Mouse (Mus musculus) cerebellum, adult 11-12 months (tissue): ENCODE data around the gene Enox1.
A peak's percentile ranks its signal among the peaks of the same experiment; 100 is the strongest.

Experiments
- DNase-seq: peaks from one replicate; pipeline ENCODE4 v3.0.0; 2022

Enox1 gene

DNA sequence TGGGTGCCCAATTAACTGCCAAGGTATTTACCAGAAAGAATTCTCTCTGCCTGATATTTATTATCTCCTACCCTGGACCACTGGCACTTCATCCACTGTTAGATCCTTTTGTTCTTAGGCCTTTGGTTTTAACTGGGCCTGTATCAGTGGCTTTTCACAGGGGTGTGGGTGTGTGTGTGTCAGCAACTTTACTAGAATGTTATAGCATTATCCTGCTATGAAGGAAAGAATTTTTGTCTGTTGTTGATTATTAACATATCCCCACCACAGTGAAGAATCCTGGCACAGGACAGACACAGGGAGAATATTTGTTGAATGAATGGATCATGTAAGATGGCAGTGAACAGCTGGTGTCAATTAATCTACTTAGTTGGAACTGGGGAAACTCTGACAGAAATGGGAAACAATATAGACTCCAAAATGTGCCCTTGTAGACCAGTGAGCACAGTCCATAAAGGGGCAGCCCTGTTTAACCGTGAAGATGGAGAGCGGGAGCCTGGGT lies 40.9 kb downstream of the Enox1 start:
- no peak for DNase-seq

DNA sequence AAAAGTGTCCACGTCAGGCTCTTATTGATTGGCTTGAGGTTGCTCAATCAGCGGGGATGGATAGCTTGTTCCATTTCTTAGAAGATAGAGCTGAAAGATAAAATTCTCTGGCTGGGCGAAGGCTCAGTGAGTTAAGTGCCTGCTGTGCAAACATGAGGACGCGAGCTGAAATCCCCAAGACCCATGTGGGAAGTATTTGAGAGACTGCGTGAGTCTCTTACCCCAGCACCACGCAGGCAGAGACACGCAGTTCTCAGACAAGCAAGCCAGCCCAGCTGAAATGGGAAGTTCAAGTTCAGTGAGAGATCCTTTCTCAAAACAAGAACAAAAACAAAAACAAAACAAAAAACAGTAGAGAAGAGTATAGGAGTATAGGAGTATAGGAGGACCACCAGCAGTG lies 54.3 kb downstream of the Enox1 start:
- no peak for DNase-seq

DNA sequence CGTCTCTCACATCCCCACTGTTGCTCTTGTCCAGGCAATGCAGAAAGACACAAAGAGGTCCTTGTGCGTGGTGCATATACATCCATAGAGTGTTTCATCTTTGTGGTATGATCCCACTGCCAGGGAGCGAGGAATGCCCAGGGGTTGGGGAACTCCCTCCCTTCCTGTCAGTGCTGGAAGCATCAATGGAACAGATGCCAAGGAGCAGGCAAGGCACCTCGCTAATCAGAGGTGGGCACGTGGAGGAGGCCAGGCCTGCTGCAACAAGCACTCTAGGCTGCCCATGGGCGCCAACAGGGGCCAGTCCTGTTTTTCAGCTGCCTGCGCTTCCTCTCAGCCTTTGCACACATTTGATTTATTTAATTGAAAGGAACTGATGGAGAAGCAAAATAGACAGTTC lies 56.6 kb downstream of the Enox1 start:
- no peak for DNase-seq

DNA sequence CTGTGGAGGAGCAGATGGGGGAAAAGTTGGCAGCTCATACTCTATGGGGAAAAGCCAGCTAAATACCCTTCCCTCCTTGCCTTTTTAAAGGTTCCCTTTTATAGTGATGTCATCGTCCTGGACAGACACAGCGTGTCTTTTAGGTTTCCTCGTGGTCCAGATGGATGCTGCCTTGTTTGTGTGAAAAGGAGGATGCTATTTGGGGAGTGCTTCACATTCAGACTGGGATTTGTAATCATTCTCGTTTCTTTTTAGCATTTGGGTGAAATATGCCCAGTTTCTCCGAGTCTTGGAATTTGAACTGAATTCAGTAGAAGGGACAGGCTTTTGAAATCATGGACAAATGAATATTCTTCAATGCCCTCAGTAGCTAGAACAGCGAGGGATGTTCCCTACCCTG lies 58.3 kb downstream of the Enox1 start:
- no peak for DNase-seq

DNA sequence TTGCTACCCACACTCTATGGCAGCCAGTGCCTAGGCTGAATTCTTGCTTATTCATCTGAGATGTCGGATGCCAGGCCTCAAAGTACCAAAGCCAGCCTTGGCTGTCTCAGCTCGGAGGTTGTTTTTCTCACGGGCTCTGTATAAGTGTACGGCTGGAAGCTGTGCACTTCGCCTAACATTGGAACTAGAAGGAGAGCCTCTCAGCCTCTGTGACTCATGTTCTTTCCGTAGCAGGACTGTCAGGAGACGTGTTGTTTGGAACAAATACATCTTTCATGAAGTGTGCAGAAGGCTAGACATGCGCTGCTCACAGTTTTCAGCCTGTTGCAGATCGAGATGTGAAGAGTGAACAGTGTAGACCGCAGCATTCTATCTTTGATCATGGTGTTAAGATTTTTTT lies 68.8 kb downstream of the Enox1 start:
- DNase-seq: no peak

DNA sequence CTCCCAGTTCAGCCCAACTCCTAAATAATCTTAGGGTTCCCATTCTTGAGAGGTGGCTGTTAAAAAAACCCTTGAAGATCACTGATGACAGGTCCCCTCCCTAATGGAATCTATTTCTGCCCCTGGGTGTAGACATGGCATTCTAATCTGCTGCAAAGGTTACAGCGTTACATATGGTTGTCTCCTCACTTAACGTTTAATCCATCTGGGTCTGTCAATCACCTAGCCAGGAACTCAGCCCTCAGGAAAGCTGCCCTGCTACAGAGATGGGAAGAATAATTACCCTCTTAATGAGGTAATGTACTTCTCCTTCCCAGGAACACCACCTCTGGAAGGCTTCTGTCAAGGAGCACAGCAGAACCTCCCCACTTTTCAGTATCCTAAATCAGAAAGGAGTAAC lies 82.2 kb downstream of the Enox1 start:
- no peak for DNase-seq

DNA sequence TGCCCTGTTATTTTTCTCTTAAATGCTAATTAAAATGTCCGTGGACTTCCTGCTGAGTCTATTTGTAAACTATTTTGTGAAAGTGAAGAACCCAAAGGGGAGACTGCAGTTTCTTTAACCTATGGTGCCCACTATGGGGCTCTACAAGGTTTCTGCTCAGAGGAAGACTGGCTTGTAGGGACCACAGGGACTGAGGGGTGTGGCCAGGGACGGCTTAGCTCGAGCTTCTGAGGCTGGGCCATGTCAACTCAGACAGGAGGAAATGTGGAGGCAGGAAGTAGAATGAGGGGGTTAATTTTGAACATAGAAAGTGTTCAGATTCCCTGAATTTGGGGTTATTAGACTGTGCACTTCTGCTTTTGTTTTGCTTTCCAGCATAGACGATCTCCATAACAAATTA lies 82.8 kb downstream of the Enox1 start:
- no peak for DNase-seq

DNA sequence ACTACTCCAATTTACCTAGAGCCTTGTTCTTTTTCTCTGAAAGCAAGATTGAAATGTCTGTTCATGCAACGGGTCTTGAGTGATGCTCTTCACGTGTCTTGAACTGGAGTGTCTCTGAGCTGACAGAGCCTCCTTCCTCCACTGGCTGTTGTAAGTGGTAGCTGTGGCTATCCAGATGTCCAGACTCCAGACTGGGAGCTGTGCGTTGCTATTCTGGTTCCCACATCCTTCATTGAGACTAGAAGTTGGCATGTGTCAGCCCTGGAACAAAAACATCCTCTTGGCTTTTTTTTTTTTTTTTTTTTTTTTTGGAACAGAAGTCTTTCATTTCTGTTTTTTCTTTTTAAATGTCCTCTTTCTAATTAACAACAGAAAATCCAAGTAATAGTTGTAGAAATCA lies 90.4 kb downstream of the Enox1 start:
- no peak for DNase-seq

DNA sequence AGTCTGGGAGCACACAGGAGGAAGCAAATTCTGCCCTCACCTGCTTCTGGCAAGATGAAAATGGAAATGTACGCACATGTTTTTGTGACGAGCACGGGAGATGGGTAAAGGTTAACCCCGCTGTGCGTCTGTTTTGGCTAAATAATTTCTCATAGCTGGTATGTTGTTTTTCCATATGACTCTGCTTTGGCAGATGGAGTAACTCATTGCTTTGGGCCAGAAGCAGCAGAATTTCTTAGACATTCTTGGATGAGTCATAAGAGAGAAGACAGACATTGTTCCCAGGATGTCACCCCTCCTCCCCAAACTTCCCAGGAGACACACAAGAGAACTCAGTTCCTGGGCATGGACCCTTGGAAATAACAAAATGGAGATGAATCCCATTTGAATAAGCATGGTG lies 91.9 kb downstream of the Enox1 start:
- no peak for DNase-seq

DNA sequence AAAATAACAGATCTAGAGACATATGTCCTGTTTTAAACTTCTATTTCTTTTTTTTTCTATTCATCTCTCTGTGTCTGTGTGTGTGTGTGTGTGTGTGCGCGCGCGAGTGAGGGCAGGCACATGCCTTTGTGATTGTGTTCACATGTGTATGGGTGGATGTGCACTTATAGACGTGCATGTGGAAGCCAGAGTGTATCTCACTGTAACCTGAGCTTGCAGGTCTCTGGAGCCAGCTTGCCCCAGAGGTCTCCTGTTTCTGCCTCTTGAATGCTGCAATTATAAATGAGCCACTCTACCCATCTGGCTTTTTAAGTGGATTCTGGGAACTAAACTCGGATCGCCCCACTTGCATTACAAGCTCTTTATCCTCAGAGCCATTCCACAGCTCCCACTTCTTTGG lies 92.4 kb downstream of the Enox1 start:
- no peak for DNase-seq

DNA sequence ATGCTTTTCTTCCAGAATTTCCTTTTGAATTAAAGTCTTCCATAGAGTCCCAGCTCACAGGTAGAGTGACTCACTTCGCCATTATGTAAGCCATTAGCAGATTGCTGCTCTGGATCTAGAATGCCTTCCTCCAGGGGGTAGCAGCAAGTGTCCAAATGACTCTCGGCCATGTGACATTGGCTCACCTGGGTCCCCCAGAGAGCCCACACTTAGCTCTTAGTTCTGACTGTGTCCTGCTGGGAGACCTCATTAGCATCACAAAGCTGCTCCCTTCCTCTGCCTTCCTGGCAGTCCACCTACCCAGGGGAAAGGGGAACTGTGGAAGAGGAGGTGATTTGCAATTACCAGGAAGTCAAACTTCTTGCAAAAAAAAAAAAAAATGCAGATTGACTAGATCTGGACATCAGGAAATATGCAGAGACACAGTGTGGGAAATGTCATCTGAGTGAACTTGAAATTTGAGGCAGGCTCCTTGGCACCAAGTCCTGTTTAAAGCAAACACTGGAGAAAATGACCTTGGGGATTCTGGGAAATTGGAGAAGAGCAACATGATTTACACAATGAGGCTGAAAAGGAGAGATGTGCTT lies 94.2 kb downstream of the Enox1 start:
- DNase-seq: peak; percentile 40

DNA sequence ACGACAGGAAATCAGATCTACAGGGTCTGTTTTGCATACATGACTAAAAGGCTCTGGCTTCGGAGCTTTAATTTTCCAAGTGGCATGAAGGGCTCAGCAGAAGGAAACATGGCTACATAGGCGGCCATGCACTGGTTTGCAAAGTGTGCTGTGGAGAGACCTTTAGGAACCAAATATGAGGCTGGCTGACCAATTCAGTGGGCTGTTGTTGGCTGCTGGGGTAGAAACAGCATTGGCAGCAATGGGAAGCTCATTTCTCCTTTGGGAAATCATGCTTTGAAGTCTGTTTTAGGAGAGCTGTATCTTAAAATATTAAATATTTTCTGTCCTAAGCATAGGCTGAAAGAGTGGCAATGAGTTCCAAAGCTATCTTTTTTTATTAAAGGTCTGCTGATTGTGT lies 98.6 kb downstream of the Enox1 start:
- DNase-seq: no peak

DNA sequence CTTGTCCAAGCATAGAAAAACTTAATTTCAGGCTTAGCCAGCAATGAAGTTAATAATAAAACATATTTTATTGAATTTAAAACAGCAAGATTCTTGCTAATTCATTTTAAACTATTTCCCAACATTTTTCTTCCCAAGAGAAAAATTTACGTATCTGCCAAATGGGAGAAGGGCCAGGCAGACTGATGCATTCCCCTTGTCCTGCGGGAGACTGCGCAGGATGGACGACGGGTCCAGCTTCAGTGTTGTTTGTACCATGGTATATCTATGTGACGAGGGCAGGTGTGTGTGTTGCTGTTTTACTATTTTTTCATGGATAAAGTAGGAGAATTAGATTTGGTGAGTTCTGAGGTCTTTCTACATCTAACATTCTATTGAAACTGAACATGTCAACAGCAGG lies 99.1 kb downstream of the Enox1 start:
- no peak for DNase-seq

DNA sequence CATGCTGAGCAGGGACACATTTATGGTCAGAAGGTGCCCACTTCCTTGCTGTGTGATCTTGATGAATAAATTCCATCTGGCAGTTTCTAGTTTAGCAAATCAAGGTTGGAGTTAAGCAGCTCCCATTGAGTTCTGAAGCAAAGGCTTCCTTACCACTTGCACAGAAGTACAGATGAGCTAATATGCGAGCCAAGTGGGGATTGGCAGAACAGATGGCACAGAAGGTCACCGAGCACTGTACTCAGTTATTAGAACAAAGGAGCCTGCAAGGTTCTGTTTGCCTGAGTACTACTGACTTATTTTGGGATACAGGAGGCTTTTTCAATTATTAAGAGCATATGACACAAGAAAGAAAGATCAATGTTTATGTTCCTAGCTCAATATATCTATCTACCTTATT lies 100.4 kb downstream of the Enox1 start:
- peak; percentile 87 for DNase-seq

DNA sequence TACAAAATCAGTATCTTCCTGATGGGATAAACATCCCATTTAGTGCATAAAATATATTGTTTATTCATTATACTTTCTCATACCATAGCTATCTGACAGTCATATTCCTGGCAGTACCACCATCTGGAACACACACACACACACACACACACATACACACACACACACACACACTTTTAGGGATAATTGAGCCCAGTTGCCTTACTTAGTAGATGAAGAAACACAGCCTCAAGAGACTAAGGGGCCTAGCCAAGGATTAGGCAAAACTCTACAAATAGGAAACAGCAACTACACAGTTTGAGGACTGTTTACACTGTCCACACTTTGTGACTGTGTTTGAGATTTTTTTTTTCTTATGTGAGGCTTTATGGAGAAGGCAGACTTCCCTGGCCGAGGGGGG lies 100.9 kb downstream of the Enox1 start:
- no peak for DNase-seq

DNA sequence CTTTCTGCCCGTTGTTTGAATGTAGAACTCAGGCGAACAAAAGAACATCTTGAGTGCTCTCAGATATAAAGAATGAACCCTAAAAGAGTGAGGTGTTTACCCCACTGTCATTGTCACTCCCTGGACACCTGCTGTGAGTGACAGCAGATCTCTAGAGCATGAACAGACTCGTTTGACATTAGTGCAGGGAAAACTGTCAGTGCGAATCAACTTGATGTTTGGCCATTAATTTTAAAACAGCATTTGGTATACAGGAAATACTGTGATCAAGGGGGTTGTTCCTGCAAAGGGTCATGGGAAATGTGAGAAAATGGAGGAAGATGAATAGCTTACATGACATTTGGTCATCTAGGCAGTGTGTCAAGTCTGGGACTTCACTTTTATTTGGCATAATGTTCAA lies 101.6 kb downstream of the Enox1 start:
- no peak for DNase-seq

DNA sequence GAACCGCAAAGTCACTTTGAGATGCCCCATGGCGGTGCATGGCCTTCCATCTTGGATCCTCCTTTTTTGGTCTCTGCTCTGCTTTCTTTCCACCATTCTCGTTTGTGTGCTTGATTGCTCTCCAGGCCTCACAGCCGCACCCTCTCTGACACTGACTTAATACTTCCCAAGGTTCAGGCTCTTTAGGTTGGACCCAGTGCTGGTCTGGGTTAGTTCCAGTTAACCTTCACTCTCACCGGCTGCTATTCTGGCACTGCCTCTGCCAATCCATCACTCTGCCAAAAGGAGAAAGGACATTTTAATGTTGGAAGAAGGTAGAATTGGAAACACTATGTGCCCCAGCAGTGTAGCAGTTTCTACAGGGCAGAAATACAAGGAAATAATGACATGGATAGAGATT lies 103.1 kb downstream of the Enox1 start:
- peak; percentile 72 for DNase-seq

DNA sequence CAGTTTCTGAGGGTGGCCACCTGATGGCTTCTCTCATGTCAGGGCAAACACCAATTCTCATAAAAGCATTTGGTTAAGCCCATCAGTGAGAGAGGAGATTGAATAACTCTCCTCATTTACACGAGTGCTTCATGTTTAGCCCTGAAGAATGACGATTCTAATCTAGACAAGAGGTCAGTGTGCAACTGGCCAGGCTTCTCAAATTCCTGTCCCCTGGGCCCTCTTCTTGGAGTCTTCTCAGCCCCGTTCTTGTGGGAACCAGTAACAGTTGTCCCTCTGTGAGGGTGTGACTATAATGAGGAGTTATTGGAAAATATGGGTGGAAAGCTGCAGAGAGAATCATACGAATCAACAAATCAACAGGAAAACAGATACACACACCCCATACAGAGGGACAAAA lies 103.5 kb downstream of the Enox1 start:
- DNase-seq: no peak

DNA sequence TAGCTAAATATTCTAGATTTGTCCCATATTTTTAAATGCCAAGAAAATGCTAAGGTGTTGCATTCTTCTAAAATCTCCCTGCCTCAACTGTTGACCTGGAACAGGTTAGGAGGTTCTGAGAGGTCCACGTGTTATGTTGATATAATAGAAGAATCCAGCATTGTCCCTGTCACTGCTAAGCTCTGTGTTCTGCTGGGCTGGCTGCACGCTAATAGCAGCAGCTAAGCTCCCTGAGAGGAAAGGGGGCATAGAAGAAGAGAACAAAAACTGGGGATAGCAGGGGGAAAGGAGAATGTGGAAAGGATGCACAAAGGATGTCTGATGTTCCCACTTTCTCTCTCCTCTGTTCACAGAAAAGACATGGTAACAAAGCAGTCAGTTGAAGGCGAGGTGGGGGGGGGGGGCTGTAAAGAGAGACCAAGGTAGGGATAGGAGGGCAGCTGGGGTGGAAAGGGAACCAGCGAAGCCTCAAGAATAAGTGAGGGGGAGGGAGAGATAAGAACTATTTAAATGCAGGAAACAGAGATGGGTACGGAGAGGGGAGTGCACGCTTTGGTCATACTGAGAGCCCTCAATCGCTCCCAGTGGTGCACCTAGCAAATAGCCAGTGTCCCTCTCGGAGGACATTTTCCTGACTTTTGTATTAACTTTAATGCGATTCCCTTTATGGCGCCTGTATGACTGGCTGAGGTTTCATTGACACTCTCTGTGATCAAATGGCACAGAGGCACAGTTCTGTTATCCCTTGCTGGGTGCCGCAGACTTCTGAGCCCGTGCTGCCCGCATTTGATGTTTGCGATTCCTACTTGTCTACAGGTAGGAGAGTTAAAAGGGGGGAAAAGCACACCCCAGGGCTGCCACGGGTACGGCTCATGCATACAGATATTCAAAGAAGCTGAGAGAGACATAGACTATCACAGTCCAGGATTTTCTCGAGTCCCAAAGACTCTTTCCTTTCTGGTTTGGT lies 110.5 kb downstream of the Enox1 start:
- DNase-seq: no peak

DNA sequence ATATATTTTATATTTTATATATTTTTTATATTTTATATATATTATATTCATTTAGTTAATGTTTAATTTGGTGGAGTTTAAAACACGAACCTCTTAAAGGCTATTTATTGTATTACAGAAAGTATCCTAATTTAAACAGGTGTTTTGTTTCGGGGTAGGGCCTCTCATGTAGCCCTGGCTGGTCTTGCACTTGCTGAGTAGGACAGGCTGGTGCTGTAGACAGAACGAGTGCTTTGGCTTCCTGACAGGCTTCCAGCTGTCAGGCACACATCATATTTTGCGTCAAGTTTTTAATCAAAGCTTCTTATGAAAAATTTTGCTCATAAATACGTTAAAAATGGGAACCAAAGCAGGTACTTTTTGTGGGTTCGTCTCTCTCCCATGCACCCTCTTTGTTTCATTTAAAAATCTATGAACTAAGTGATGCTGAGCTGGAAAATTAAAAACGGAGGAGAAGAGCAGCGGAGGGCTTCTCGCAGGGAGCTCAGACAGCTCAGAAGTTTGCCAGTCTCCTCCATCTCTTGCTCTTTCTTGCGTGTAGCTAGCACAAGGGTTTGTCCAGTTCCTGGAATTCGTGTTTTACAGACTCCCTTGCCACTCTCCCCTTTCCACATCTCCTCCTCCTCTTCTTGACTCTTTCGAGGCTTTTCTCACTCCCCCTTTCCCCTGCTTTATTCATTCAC lies 115.8 kb downstream of the Enox1 start:
- no peak for DNase-seq

DNA sequence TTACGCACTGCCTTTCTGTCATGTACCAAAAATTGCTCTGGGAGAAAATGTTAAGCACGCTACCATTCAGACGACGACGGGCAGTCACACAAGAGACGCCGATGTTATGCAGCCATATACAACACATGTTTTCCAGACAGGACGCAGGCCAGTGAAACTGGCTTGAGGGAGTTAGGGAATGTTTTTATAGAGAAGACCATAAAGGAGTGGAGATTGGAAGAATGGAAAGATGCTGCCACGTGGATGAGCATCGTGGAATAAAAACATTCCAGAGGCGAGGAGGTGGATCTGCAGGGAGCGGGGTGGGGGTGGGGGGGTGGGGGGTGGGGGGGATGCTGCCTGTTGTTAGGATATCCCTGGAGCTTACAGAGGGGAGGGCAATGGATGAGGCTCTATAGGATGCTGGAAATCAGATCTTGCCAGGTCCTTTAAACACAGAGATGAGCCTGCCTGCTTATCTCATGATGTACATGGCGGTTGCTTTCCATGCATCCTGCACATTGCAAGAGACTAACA lies 116.4 kb downstream of the Enox1 start:
- no peak for DNase-seq

DNA sequence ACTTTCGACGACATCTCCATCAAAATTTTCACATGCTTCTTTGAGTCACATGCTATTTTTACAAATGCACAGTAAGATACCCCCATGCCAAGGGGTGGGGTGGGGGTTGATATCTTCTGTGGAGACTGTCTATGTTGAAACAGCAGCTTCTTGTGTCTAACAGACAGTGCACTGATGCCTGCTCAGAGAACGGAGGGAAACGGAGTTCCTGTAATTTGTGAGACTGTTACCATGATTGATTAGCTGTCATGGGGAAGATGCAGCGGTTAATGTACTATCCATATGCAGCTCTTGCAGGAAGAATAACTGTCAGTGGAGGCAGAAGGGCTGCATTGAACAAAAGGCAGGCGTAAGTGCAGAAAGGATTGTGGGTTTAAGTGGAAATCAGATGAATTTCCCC lies 117.2 kb downstream of the Enox1 start:
- DNase-seq: no peak

DNA sequence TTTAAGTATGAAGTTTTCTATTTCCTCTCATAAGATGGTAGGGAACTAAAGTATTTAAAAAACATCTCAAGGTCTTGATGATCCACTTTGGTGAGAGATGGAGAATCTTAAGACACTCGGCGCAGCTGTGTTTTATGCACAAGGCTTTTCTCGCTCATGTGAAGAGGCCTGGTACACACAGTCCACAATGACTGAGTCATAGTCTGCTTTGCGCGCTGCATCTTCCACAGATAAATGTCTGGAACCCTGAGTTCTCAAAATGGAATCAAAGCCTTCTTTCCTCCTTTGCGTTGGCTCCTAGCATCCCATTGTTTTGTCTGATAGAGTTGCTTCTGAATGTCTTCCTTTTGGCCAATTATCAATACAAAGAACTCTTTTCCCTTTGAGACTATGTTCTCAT lies 119.0 kb downstream of the Enox1 start:
- no peak for DNase-seq

DNA sequence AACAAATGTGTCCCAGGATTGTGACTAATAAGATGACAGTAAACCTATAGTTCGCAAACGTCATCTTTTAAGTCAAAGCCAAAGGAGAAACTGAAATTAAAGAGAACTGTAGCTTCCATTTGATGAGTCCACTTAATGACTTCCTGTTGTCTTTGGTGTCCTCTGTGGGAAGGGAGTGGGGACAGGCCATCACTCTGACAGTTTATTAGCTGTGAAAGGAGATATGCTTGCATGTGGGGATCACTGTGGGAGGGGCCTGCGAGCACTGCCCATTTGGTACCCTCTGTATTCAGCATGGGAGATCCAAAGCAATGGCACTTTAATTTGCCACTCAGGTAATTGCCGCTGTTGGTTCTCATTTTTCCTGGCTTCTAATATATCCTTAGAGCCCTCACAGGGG lies 122.6 kb downstream of the Enox1 start:
- DNase-seq: no peak
